Mouse (Mus musculus): ENCODE measurements around the gene Lrrc38.
"Not testable (repeated sequence)": the region's sequence is repeated elsewhere in the genome, so short reads cannot be mapped to it uniquely, and the experiment has no call there.

The Lrrc38 gene

GRCm38 (mm10) chr4:143349484-143349906, at the start of gene Lrrc38:
Gene Lrrc38, plus strand, starts transcription at chr4:143349757.
- DNase-seq (ENCODE audit: extremely low spot score), result peak; percentile 40

DNA sequence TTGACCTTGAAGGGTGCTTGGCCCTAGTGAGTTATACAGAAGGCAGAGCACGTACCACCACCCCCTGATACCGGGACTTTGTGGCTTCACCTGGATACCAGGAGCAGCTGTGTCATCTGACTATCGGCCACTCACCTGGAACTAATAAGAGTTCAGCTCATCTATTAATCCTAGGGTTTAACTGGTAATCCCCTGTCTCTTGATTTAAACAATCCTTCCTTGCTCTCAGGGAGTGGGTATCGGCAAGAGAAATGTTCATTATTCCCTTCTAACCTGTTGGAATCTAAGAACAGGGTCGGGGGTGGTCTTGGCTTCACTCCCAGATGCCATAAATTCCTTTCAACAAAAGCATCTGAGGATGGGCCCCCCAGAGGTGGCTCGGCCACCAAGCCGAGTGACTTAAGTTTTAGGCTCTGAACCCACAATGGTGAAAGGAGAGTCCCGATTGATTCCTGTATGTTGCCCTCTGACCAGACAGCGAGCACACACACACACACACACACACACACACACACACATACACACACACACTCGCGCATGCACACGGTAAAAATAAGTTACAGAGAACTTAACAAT, 49.4 kb upstream of the Lrrc38 start:
- peak; percentile 33 for DNase-seq (ENCODE audit: extremely low spot score)

DNA sequence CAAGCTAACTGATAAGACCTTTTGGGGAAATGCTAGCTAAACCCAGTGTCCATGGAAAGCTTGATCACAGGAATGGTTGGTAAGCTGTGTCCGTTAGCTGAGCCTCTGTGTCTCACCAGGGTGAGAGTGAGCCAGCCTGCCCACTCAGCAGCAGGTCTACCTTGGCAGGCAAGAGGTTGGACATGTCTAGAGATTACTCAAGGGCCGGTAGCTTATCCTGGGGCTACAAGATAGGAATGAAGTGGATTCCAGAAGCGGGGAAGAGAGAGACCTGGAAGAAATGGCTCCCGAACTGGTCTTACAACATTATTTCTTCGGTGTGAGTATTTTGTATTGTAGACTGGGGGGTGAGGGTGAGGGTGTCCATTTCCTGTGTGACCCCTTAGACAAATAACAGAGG, 48.5 kb upstream of the Lrrc38 start:
- no peak for DNase-seq (ENCODE audit: extremely low spot score)

DNA sequence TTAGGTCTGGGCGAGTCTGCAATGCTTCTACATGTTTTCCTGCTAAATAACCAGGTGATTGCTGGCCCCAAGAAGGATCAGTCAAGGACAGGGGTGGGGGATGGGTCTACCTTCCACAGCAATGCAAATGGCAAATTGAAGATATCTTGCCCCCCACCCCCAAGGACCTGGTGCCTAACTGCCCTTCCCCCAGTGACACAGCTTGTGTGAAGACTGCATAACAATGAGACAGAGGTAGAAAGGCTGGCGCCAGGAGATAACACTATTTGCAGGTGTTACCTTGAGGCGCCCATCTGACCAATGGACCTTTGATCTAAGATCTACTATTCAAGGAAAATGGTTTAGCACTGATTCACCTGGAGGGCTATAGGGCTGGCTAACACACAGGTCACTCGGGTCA, 47.7 kb upstream of the Lrrc38 start:
- DNase-seq (ENCODE audit: extremely low spot score), result no peak

DNA sequence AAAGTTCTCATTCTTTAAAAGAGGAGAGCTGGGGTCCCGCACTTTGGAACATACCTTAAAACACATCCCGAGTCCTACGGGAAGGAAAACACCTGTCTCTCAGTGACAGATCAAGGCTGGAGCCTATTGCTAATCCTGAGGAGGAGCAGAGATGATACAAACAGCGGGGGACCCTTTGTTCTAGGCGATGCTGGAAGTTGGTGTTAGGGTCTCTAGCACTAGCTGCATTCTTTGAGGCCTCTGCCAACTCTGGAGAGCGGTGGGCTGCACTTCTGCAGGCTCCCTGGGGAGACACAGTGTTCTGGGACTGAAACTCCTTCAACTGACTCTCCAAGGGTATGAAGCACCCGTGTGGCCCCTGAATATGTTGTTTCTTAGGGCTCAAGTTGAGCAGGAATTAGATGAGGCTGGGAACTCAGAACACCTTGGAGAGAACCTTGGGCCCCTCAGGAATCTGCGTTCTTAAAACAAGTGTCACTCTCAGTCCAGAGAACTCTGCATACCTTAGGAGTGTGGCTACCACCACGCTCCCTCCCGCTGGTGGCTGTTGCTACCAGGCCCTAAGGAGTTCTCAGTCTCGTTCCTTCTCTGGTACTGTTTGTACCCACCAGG, 47.2 kb upstream of the Lrrc38 start:
- DNase-seq (ENCODE audit: extremely low spot score), result no peak

GRCm38 (mm10) chr4:143305031-143305430, 44.5 kb upstream of the Lrrc38 start:
- no peak for DNase-seq (ENCODE audit: extremely low spot score)

- DNase-seq (ENCODE audit: extremely low spot score), result no peak
These were observed 43.4 kb upstream of the Lrrc38 start for GRCm38 (mm10) chr4:143305987-143306772.

- no peak for DNase-seq (ENCODE audit: extremely low spot score)
These were observed 38.2 kb upstream of the Lrrc38 start for GRCm38 (mm10) chr4:143311341-143311740.

DNA sequence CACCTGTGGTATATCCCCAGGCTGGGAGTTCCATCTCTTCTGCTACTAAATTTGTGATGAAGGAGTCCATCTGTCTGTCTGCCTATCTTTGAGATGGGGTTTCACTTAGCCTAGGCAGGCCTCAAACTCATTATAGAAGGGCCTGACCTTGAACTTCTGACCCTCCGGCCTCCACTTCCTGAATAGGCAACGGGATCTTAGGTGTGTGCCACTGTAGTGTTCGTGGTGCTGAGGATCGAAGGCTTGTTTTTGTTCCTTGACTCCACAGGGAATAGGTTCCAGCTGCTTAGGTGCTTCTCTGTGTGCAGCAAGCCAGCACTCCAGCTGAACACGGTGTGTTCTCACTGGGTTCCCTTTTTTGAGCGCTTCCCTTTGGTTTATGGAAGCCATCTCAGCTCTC, 36.3 kb upstream of the Lrrc38 start:
- DNase-seq (ENCODE audit: extremely low spot score), result no peak

- peak; percentile 30 for DNase-seq (ENCODE audit: extremely low spot score)
These were observed 25.2 kb upstream of the Lrrc38 start for GRCm38 (mm10) chr4:143324176-143324924.

GRCm38 (mm10) chr4:143324925-143325624, 24.5 kb upstream of the Lrrc38 start:
- DNase-seq (ENCODE audit: extremely low spot score), result no peak

GRCm38 (mm10) chr4:143325625-143325941, 24.0 kb upstream of the Lrrc38 start:
- peak; percentile 82 for DNase-seq (ENCODE audit: extremely low spot score)

DNA sequence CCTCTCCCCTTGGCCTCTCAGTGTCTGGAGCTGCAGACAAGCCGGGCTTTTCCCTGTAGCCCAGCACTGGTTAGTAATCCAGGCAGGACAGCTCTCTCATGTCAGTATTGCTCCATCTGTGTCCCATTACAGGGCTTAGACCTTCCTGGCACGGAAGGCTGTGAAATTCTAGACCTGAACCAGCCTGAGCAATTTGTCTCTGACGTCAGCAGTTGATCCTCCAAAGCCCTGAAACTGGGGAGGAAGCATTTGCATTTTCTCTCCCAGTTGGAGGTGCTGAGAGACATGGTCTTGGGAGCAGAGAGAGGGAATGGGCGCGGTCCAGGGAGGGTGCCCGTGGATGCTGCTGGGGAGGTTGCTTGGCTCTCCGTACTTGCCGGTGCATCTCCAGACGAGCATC, 19.0 kb upstream of the Lrrc38 start:
- peak; percentile 61 for DNase-seq (ENCODE audit: extremely low spot score)

DNA sequence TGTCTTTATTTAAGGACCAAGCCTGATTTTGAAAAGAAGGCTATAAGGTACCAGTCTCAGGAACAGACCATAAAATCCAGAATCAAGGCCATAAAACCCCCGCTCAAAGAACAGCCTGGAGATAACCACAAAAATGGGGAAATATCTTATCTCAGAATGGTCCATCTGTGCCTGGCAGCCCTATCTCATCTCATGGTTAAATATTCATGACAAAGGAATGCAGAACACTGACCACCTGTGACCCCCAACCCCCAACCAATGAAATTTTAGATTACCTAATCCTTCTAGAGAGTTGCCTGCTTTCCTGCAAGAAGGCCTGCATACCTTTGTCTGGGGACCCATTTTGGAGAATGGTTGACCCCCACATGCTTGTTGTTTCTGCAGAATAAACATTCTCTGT, 17.8 kb upstream of the Lrrc38 start:
- DNase-seq (ENCODE audit: extremely low spot score), result no peak

DNA sequence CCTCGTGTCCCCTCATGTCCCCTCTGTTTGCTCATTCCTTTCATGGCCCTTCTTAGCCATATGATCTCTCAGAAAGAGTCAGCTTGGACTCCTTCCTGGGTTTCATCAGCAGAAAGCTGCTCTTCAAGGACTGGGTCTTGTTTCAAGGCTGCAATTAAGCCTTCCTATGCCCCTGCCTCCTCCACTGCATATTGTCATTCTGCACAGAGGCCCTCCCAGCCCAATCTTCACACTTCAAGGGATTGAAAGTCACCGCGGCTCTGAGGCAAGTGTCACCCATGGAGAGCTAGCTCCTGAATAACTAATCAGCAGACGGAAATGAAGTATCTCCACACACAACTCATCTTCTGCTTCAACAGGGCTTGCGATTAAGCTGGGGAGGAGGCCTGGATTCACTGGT, 15.4 kb upstream of the Lrrc38 start:
- DNase-seq (ENCODE audit: extremely low spot score), result no peak

DNA sequence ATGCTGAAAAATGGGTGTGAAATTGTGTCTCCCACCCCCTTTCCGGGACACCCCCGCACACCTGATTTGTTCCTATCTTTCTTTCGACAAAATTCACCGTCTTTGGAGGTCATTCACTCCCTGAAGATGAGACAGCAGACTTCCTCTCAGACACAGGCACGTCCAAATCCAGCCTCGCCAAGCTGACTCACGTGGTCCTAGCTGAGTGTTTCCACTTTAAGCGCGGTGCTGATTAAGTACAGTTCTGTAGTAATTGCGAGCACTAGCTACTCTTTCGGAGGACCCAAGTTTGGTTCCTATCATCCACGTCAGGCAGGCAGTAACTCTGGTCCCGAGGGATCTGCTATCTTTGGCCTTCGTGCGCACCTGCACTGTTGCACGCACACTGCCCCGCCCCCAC, 14.6 kb upstream of the Lrrc38 start:
- no peak for DNase-seq (ENCODE audit: extremely low spot score)

DNA sequence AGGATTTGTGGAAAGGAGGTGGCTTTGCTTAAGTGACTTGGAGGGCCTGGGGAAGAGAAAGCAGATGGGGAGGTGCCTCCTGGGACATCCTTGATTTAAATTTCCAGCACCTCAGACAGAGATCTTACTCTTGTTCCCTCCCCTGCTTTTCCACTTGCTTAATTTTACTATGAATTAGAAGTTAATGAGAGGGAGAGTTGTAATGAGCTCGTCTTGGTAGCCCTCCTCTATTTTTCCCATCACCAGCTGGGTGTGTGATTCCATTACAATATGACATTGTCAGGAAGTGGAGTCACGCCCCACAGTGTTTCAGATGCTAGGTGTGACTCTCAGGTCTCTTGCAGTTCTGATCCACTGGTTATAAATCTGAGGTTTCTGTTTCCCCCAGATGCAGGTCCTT, 13.5 kb upstream of the Lrrc38 start:
- DNase-seq (ENCODE audit: extremely low spot score), result no peak

GRCm38 (mm10) chr4:143339808-143340207, 9.7 kb upstream of the Lrrc38 start:
- DNase-seq (ENCODE audit: extremely low spot score), result no peak

- no peak for DNase-seq (ENCODE audit: extremely low spot score)
These were observed 8.1 kb upstream of the Lrrc38 start for GRCm38 (mm10) chr4:143341470-143341869.

DNA sequence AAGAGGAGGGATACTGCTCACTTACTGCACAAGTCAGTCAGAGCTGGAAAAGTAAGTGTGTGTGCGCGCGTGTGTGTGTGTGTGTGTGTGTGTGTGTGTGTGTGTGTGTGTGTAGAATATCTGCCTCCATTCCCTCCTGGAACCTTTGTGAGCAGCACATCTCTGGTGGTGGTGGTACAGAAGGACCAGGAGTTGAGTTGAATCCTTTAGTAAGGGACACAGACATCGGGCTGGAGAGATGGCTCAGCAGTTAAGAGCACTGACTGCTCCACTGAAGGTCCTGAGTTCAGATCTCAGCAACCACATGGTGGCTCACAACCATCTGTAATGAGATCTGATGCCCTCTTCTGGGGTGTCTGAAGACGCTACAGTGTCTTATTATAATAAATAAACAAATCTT, 4.1 kb upstream of the Lrrc38 start:
- not testable (repeated sequence) for DNase-seq (ENCODE audit: extremely low spot score)

- no peak for DNase-seq (ENCODE audit: extremely low spot score)
These were observed 879 bp upstream of the Lrrc38 start for GRCm38 (mm10) chr4:143348678-143349077.

Measured in embryo, embryonic 9.5 days (tissue).